Mouse (Mus musculus) midbrain, embryonic 13.5 days (tissue): Measurements from ENCODE around the gene Cadps. TPM values are rescaled to one million over a fixed set of nuclear protein-coding genes. Genes with fewer than 3 reads are reported as not detected.

ENCODE experiments used
- ATAC-seq: fragments of 200-750 bp; cut with Nextera tagmentation; 2 replicates; pipeline ENCODE4 v1.8.0; 2017; ENCODE audit warnings: mild to moderate bottlenecking, moderate TSS enrichment, moderate library complexity
- H3K27ac ChIP-seq: fragments of 300-500 bp; sonication (generic); 2 replicates; pipeline ENCODE4 v1.5.1; 2015; ENCODE audit warnings: inconsistent platforms, mild to moderate bottlenecking, moderate library complexity
- H3K27me3 ChIP-seq: fragments of 300-500 bp; sonication (generic); 2 replicates; pipeline ENCODE4 v1.6.1; 2015; ENCODE audit warnings: mild to moderate bottlenecking, inconsistent platforms
- H3K36me3 ChIP-seq: fragments of 300-500 bp; sonication (generic); 2 replicates; pipeline ENCODE4 v1.6.1; 2015; ENCODE audit warnings: mild to moderate bottlenecking, inconsistent platforms
- H3K4me1 ChIP-seq: fragments of 300-500 bp; sonication (generic); replicated peaks from 2 replicates; pipeline ENCODE4 v1.6.1; 2015; ENCODE audit warnings: inconsistent platforms
- H3K4me2 ChIP-seq: fragments of 300-500 bp; sonication (generic); replicated peaks from 2 replicates; pipeline ENCODE4 v1.6.1; 2015; ENCODE audit warnings: moderate library complexity, mild to moderate bottlenecking, inconsistent platforms
- H3K4me3 ChIP-seq: fragments of 300-500 bp; sonication (generic); replicated peaks from 2 replicates; pipeline ENCODE4 v1.5.1; 2015; ENCODE audit warnings: mild to moderate bottlenecking, inconsistent platforms
- H3K9ac ChIP-seq: fragments of 300-500 bp; sonication (generic); replicated peaks from 2 replicates; pipeline ENCODE4 v1.6.1; 2015; ENCODE audit warnings: mild to moderate bottlenecking, inconsistent platforms
- H3K9me3 ChIP-seq: fragments of 300-500 bp; sonication (generic); 2 replicates; pipeline ENCODE4 v1.6.1; 2016; ENCODE audit warnings: mild to moderate bottlenecking, inconsistent platforms
- WGBS: fragments of 180-500 bp; shearing (Covaris S2); methylation state at CpG from one replicate; pipeline ENCODE4 v1.1.7; 2015; 5-methylcytosine and 5-hydroxymethylcytosine counted together
- polyA plus RNA-seq: library from polyadenylated mRNA; unstranded; fragments of >200 nt; fragmentation: Nextera tagmentation; extraction: Ambion mirVana; gene quantifications from 2 replicates; pipeline ENCODE4 v1.2.1, GENCODE M21; 2015

Cadps gene
- polyA plus RNA-seq, 1 experiment from 2014 or later, result 24.2 TPM

- H3K4me1 ChIP-seq, result peaks cover 56% of the 10 kb centered on the region
- no peaks in the 10 kb centered on the region for H3K36me3 ChIP-seq
- H3K9me3 ChIP-seq, result no peaks in the 10 kb centered on the region
- H3K9ac ChIP-seq, result peak overlapping the region; percentile 21; the same call in 1 of the 2 replicates
- peak overlapping the region; percentile 37; the same call in 1 of the 2 replicates for H3K4me2 ChIP-seq
- peaks cover 99% of the 10 kb centered on the region for H3K27me3 ChIP-seq
- no peak overlapping the region for H3K27ac ChIP-seq
- WGBS, result 1% methylated on average over 23 of the region's 23 CpGs
- ATAC-seq, result no peak
- H3K4me3 ChIP-seq, result peak overlapping the region; percentile 33
These were observed 480.3 kb downstream of the Cadps start for GRCm38 (mm10) chr14:12342458-12343131.

- peaks cover 49% of the 10 kb centered on the region for H3K4me1 ChIP-seq
- H3K9me3 ChIP-seq, result no peaks in the 10 kb centered on the region
- H3K4me2 ChIP-seq, result peak overlapping the region; percentile 33; the same call in 1 of the 2 replicates
- H3K36me3 ChIP-seq, result no peaks in the 10 kb centered on the region
- H3K4me3 ChIP-seq, result peak overlapping the region; percentile 33; the same call in 1 of the 2 replicates
- WGBS, result 3% methylated on average over 24 of the region's 24 CpGs
- H3K27me3 ChIP-seq, result peaks cover 99% of the 10 kb centered on the region
- no peak for ATAC-seq
- 0 out of 2 replicates have a peak overlapping the region, but pooled peaks have one; percentile 21 for H3K9ac ChIP-seq
- H3K27ac ChIP-seq, result no peak overlapping the region
These were observed 481.0 kb downstream of the Cadps start for GRCm38 (mm10) chr14:12341789-12342457.

- Histone ChIP-seq H3K9ac (no peak overlapping the region; the same call in 1 of the 2 replicates), H3K36me3 (no peaks in the 10 kb centered on the region), H3K4me1 (peaks cover 44% of the 10 kb centered on the region), H3K4me2 (peak overlapping the region; percentile 33), H3K27me3 (peaks cover 99% of the 10 kb centered on the region), H3K4me3 (peak overlapping the region; percentile 14; the same call in 1 of the 2 replicates), H3K27ac (no peak overlapping the region), H3K9me3 (no peaks in the 10 kb centered on the region)
- peak; percentile 24 for ATAC-seq
- WGBS, result under 1% methylated on average over 42 of the region's 42 CpGs
These were observed 481.6 kb downstream of the Cadps start for GRCm38 (mm10) chr14:12341075-12341788.

- peaks cover 36% of the 10 kb centered on the region for H3K4me1 ChIP-seq
- H3K4me3 ChIP-seq, result peak overlapping the region; percentile 17; the same call in 1 of the 2 replicates
- H3K4me2 ChIP-seq, result peak overlapping the region; percentile 13; the same call in 1 of the 2 replicates
- 1% methylated on average over 19 of the region's 19 CpGs for WGBS
- H3K36me3 ChIP-seq, result no peaks in the 10 kb centered on the region
- ATAC-seq, result no peak
- no peak overlapping the region for H3K9ac ChIP-seq
- H3K27me3 ChIP-seq, result peaks cover 99% of the 10 kb centered on the region
- H3K9me3 ChIP-seq, result no peaks in the 10 kb centered on the region
- H3K27ac ChIP-seq, result 0 out of 2 replicates have a peak overlapping the region, but pooled peaks have one; percentile 26
These were observed 482.4 kb downstream of the Cadps start for GRCm38 (mm10) chr14:12340238-12341074.

GRCm38 (mm10) chr14:12338811-12339565 is 483.9 kb downstream of the Cadps start:
- Histone ChIP-seq H3K27ac (no peak overlapping the region), H3K27me3 (peaks cover 99% of the 10 kb centered on the region), H3K4me2 (peak overlapping the region; percentile 1; the same call in 1 of the 2 replicates), H3K9ac (no peak overlapping the region), H3K36me3 (no peaks in the 10 kb centered on the region), H3K9me3 (no peaks in the 10 kb centered on the region), H3K4me1 (peaks cover 24% of the 10 kb centered on the region), H3K4me3 (no peak overlapping the region)
- 2% methylated on average over 10 of the region's 10 CpGs for WGBS
- ATAC-seq, result no peak

- Histone ChIP-seq H3K27me3 (peaks cover 99% of the 10 kb centered on the region), H3K4me3 (no peak overlapping the region), H3K27ac (no peak overlapping the region), H3K4me1 (peaks cover 24% of the 10 kb centered on the region), H3K9me3 (no peaks in the 10 kb centered on the region), H3K4me2 (0 out of 2 replicates have a peak overlapping the region, but pooled peaks have one; percentile 5), H3K9ac (no peak overlapping the region), H3K36me3 (no peaks in the 10 kb centered on the region)
- peak; percentile 76 for ATAC-seq
- under 1% methylated on average over 16 of the region's 16 CpGs for WGBS
These were observed 484.7 kb downstream of the Cadps start for GRCm38 (mm10) chr14:12337998-12338809.

- Histone ChIP-seq H3K4me2 (no peak overlapping the region), H3K4me1 (peaks cover 21% of the 10 kb centered on the region), H3K36me3 (no peaks in the 10 kb centered on the region), H3K4me3 (no peak overlapping the region), H3K9ac (no peak overlapping the region), H3K9me3 (no peaks in the 10 kb centered on the region), H3K27me3 (peaks cover 99% of the 10 kb centered on the region), H3K27ac (no peak overlapping the region)
- peak; percentile 28; the same call in 1 of the 2 replicates for ATAC-seq
- WGBS, result 3% methylated on average over 8 of the region's 8 CpGs
These were observed 485.4 kb downstream of the Cadps start for GRCm38 (mm10) chr14:12337421-12337997.

GRCm38 (mm10) chr14:12334925-12335324 is 488.0 kb downstream of the Cadps start:
- Histone ChIP-seq H3K27me3 (peaks cover 87% of the 10 kb centered on the region), H3K4me1 (peaks cover 6% of the 10 kb centered on the region)
- 57% methylated on average over 7 of the region's 7 CpGs for WGBS

GRCm38 (mm10) chr14:12333622-12334021 is 489.3 kb downstream of the Cadps start:
- peaks cover 6% of the 10 kb centered on the region for H3K4me1 ChIP-seq
- H3K4me2 ChIP-seq, result no peak overlapping the region
- no peaks in the 10 kb centered on the region for H3K36me3 ChIP-seq
- H3K27me3 ChIP-seq, result peaks cover 82% of the 10 kb centered on the region
- H3K9me3 ChIP-seq, result no peaks in the 10 kb centered on the region
- ATAC-seq, result no peak
- no peak overlapping the region for H3K9ac ChIP-seq
- H3K27ac ChIP-seq, result no peak overlapping the region
- WGBS, result 81% methylated on average over 7 of the region's 7 CpGs
- no peak overlapping the region for H3K4me3 ChIP-seq

More at GRCm38 (mm10) chr14:12334925-12335324, 488.0 kb downstream of the Cadps start:
- Histone ChIP-seq H3K4me2 (no peak overlapping the region), H3K36me3 (no peaks in the 10 kb centered on the region), H3K27ac (no peak overlapping the region), H3K4me3 (no peak overlapping the region), H3K9me3 (no peaks in the 10 kb centered on the region), H3K9ac (no peak overlapping the region)
- ATAC-seq, result no peak
